Mouse (Mus musculus) naive thymus-derived CD4-positive, alpha-beta T cell, adult 2 months (primary cell): ENCODE results near the gene Cd24a.

ENCODE experiments used
- DNase-seq: peaks from one replicate; pipeline ENCODE4 v3.0.0-alpha.2; 2011; ENCODE audit warnings: low read depth

Cd24a gene

DNA sequence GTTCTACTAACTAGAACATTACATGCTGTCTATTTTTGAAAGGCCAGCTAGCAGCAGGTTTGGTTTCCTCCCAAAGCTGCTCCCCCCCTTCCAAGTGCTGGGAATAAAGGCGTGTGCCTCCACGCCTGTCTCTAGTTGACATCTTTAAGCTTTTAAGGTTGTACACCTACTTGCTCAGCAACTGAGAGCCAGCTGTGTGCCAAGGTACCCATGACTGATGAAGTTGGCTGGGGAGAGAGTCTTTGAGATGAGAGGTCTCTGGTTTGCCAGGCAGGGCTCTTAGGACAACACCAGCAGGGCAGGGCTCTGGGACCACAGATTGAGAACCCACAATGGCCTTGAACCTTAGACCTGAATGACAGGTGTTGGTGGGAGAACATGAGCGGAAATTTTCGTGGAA lies 6.5 kb downstream of the Cd24a start:
- DNase-seq: no peak

DNA sequence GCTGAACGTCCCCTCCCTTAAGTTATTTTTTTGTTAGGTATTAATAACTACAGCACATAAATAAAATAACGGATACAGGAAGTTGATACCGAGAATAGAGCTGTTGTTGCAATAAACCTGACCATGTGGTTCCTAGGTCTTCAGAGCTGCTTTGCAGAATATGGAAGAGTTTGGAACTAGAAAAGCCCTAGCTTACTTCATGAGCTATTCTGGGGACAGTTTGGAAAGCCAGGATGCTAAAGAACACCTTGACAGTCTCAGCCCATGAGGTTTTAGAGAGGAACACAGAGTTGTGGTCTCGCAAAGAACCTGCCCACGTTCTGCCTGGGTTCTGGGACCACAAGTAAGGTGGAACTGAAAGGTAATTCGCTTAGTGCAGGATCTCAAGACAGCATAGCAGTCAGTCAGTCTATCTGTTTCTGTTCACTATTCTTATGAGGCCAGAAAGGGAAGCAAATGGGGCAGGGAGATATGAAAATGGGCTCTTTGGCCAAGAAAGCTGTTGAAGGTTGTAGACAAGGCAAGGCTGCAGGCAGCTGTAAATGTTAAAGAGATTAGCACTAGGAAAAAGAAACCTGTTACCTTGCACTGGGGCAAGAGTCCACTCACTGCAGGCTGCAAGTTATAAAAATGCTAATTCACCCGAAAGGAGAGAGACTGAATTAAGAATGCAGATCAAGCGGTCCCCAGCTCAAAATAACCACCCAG lies 10.5 kb downstream of the Cd24a start:
- DNase-seq: no peak

DNA sequence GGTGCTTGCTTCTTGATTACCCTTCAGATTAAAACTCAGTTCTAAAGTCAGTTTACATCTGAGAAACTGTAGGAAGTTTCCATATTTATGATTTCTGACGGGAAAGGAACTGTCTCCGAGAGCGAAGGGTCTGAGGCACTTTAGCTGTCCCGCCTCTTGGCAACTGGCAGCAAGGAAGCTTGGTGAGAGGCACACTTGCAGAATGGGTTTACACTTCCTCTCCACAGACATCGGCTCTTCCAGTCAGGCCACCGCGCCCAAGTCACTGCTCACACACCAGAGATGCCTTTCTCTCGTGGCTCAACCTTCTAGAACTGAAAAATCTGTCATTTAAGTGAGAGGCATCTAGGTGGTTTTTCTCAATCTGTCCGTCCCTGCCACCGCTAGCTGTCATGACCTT lies 13.4 kb downstream of the Cd24a start:
- no peak for DNase-seq

DNA sequence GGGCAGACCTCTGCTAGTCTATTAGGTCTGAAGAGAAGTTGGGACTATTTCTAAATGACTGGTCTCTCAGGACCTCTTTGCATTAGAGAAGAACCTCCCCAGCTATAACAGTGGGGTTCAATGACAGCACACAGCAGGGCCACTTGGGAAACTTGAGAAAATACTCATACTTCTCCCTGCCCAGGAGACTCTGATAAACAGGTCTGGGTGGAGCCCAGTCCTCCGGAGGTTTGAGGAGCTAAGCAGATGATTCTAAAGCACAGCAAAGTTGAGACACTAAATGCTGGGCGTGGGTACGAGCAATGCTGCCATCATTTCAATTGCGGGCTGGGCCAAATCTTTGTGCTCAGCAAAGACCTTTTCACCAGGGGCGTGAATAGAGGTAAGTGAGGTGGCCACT lies 15.1 kb downstream of the Cd24a start:
- DNase-seq: no peak

DNA sequence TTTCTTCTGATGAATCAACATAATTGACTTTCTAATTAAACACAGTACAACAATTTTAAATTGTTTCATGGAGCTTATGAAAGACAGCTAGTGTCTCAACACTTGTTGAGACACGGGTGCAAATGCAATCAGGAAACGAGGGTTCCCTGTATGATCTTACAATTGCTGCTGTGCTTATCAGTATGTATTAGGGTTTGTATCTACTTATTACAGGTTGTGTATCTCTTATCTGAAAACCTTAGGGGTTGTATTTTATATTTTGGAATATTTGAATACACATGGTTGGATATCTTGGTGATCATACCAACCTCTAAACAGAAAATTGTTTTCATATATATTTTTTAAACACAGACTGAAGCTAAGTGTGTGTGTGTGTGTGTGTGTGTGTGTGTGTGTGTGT lies 16.1 kb downstream of the Cd24a start:
- DNase-seq: no peak

DNA sequence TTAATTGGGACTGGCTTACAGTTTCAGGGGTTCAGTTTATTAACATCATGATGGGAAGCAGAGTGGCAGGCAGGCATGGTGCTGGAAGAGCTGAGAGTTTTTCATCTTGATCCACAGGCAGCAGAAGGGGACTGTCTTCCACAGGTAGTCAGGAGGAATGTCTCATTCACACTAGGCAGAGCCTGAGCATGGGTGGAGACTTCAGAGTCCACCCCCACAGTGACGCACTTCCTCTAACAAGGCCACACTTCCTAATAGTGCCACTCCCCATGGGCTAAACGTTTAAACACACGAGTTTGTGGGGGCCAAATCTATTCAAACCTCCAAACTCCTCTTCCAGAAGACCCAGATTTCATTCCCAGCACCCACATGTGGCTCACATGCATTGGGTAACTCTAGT lies 16.8 kb downstream of the Cd24a start:
- DNase-seq: no peak

DNA sequence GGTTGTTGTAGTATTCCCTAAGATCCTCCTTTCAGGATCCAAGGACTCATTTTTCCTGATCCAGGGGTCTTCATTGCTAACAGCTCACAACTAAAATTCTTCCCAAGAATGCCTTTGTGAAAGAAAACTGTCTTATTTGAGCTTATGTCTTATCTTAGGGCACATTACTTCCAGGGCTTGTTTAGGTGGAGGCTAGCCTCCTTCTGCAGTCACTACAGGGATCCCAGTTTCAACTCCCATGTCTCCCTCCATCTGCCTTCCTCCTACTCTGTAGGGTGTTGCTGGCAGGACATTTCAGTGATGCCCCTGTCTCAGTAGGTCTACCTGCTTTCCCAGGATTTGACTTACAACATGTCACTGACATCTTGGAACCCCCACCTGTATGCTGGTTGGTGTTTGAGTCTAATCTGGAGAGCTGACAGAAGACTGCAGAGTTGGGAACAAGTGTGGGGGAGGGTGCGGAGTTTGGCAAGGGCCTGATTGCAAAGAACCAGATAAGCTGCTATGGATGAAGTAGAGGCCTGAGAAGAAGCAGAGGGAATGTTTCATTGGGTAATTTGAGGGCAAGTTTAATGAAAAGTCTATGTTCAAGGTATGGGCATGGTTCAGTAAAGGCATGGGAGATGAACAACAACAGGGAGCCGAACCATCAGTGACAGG lies 20.1 kb downstream of the Cd24a start:
- DNase-seq: no peak

DNA sequence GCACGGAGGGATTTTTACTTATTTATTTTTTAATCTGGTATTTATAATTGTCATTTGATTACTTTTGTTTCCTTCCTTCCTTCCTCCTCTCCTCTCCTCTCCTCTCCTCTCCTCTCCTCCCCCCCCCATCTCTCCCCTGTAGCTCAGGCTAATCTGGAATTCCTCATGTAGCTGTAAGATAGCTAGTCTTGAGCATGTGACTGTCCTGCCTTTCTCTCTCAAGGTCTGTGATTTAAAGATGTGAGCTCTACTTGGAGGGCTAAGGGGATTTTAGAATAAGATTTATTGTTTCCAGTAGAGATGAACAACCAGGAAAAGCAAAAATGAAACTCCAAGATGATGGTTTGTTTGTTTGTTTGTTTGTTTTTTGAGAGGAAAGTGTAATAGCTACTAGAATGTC lies 23.0 kb downstream of the Cd24a start:
- no peak for DNase-seq

DNA sequence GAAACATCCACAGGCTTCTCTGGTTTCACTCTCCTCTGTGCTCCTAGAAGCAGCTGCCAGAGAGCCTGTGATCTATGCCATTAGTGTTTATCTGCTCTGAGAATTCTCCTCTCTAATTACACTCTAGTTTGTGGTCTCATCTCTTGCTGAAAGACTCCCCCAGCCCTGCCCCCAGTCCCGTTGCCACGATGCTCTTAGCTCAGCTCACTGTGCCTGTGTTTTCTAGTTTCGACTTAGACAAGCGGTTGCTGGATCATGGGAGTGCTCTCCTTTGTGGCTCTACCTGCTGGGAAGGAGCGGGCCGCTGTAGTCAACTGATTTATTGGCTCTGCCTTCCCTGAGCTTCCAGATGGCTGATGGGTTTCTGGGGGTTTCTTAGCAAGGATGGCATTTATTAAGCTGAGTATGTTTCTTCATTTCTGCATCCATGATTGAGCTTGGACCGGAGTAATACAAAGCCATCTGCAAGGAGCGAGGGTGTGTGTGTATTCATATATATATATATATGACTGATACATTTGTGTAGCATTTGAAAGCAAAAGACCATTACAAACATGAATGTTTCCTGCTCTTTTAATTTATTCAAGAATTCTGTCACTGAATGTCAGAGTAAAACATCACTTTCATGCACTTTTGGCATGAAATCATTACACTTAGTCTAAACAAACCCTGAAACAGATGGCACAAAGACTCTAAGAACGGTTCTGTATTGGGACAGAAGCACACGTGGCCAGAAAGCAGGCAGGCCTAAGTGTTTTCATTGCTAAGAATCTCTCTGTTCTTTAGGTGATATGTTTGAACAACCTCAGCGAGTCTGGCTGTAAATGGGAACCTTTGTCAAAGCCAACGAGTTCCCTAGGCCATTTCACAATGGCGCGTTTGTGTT lies 23.7 kb downstream of the Cd24a start:
- DNase-seq: no peak

DNA sequence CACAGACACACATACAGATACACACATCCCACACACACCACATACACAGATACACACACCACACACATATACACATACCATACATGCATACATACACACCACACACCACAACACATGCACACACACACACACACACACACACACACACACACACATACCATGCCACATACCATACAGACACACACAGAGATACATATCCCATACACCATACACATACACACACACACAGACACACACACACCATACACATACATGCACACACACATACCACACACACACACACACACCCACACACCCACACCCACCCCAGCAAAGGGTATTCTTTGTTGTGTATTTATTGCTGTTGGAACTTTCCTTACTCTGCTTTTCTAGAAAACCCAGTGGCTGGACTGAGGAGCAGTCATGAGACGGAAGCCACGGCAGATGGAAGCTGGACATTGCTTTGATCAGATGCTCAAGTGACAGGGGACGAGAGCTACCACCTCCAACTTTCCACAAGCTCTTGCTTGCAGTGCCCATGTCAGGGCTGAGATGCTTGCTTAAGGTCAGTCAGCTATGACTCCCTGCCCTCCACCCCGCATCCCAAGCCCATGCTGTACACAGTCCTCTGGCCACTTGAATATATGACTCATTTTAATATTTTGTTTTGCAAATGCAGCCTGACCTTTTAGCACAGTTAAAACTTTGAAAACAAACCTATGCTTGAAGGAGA lies 26.0 kb downstream of the Cd24a start:
- DNase-seq: no peak

DNA sequence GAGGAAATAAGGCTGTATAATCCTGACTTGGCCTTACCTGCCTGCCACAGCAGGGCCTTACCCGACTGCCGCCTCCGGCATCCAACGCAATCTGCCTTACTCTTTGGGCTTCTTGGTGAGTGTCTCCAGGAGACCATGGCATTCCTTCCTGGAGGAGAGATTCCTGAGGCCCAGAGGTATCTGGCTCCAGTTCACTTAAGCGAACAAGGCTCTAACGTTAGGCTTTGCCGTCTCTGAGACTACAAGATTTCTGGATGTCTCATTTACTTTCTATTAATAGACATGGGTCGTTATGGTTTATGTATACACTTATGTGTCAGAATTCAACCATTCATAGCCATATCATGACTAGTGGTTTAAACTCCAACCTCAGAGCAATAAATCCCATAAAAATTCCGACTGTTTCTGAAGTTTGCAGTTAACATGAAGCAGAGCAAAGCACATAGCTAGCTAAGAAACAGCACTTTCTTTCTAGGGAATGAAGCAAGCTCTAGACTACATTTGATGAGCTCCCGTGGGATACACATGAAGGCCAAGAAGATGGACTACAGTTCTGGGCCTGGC lies 26.7 kb downstream of the Cd24a start:
- no peak for DNase-seq

DNA sequence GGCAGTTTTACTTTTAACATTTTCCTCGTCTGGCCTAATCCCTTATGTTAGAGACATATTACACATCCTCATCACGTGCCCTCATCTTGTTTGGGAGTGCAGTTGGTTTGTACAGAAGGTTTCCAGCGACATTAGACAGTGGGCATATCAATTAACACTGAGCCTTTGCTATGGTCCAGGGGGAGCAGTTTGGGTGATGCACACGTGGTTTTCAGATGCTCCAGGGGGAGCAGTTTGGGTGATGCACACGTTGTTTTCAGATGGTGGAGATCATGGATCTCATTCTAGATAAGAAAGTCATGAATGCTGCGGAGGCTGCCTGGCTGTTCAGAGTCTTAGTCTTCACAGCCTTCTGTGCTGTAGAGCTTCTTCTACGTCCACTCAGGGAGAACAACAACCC lies 27.8 kb downstream of the Cd24a start:
- DNase-seq: no peak

DNA sequence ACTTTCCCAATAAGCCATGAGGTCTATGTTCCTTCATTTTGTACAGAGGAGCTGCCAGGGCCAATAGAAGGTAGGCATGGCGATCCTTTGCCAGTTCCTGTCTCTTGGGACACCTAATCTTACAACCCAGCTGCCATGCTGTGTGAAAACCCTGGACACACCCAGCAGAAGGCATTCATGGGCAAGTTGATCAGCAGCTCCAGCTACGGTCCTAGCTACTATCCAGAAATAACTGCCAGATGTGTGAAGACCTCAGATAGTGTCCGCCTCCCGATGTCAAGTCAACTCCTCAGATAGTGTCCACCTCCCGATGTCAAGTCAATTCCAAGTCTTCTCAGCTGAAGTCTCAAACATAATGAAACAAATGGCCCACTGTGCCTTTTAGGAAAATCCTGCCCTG lies 31.4 kb downstream of the Cd24a start:
- DNase-seq: no peak

DNA sequence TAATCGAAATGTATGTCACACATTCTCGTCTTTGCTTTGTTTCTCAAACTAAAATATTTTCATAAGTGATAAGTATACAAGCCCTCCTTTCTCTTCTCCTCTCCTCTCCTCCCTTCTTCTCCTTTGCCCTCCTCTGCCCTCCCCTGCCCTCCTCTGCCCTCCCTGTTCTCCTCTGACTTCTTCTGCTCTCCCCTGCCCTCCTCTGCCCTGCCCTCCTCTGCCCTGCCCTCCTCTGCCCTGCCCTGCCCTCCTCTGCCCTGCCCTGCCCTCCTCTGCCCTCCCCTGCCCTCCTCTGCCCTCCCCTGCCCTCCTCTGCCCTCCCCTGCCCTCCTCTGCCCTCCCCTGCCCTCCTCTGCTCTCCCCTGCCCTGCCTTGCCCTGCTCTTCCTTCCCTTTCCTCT lies 31.9 kb downstream of the Cd24a start:
- DNase-seq: no peak

DNA sequence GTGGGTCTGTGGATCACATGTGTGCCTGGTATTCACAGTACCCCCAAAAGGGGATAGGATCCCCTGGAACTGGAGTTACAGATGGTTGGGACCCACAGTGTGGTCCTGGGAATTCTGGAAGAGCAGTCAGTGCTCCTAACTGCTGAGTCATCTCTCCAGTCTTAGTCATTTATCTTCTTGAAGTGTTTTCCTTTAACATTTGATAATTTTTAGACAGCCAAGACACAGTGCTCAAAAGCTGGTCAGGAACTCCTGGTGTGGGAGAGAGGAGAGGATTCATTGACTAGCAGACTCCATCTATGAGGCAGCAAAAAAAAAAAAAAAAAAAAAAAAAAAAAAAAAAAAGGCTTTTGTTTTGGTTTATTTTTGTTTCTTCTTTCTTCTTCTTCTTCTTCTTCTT lies 33.0 kb downstream of the Cd24a start:
- DNase-seq: no peak

DNA sequence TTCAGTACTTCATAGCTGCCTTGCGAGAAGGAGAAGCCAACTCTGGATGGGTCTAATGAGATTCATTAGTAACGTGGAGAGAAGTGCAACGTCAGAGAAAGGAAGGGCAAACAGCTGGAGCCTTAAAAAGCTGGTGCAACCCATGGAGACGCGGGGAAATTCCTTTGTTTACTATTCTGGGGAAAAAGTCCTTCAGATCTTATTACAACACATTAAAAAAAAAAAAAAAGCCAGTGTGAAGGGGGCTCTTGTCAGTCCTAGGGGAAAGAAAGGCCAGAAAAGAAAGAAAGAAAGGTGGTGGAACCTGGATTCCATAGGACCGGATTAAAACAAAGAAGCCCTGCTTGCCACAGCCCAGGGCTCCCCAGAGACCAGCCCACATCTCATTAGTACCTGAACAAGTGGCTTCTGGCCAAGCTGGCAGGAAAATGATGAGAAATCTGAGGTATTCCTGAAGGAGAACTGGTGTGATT lies 41.0 kb downstream of the Cd24a start:
- no peak for DNase-seq

DNA sequence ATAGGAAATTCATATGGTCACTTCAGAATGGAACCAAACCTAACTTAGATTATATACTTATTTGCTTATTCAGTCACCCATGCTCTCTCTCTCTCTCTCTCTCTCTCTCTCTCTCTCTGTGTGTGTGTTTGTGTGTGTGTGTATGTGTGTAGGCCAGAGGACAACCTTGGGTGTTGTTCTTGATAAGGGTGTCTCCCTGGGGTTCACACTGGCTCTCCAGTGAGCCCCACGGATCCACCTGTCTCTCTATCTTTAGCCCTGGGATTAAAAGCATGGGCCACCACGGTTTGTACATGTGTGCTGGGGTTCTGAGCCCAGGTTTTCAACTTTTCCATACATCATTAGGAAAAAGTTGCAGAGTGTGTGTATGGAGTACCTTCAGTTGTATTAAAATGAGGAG lies 41.9 kb downstream of the Cd24a start:
- DNase-seq: no peak

DNA sequence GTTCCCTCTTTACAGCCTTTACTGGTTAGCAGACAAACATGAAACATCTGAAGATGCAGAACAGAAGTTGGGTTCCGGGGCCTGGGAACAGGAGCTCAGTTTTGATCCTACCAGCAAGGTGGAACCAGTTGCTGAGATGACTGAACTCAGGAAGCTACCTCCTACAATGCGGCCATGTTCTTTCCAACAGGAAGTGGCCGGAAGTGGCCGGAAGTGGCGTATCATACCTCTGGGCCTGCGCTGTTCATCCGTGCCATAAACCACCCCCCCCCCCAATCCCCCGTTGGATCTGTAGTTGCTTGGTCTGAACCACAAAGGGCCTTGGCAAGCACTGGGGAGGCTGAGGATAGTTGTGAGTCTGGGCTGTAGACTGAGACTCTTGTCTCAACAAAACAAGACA lies 45.4 kb downstream of the Cd24a start:
- no peak for DNase-seq

DNA sequence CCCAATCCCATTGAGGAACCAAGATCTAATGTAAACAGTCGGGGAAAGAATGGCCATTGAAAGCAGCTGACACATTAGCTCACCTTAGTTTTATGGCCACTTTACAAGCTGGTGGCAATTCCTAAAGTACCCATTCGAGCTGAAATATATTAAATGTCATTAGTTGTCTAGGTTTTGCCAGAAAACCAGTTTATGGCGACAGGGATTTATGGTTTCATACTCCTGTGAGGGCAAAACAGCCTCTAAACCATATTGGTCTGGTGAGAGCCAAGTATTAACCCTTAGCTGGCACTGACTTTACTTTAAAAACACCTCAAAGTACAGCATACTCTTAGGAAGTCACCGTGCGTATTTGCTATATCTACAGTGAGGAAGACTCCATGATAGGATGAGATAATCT lies 46.3 kb downstream of the Cd24a start:
- DNase-seq: no peak

DNA sequence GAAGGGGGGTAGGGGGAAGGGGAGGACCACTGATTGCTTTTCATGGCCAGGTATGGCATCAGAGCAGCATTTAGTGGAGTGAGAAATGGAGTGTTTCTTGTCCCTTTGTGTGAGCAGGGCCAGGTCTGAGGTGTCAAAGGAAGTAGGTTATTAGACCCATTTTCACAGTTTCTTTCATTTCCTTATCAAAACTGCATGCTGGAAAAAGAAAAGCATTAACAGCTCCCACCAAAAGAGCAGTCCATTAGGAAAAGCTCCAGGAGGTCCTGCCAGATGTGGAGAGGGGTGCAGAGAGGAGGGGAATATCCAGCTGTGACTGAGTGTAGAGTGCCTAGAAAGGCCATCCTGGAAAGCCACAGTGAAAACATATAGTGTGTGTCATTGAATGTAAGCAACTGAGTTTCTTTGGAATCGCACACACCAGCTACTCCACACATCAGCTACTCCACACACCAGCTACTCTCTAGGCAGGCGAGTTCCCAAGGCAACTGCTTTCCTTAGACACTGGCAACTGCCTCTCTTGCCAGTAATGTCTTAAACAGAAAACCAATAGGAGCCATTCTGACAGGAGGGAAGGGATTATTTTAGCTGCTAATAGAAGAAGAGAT lies 46.8 kb downstream of the Cd24a start:
- DNase-seq: no peak

DNA sequence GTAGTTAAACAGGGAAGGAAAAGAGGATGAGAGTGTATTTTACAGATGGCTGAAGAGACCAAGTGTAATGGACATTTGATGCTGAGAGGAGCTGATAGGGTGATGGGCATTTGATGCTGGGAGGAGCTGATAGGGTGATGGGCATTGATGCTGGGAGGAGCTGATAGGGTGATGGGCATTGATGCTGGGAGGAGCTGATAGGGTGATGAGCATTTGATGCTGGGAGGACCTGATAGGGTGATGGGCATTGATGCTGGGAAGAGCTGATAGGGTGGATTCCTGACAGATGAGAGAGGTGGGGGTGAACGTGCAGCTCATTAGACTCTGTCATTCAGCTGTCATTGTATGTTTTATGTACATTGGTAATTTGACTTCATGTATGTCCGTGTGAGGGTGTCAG lies 47.5 kb downstream of the Cd24a start:
- no peak for DNase-seq

DNA sequence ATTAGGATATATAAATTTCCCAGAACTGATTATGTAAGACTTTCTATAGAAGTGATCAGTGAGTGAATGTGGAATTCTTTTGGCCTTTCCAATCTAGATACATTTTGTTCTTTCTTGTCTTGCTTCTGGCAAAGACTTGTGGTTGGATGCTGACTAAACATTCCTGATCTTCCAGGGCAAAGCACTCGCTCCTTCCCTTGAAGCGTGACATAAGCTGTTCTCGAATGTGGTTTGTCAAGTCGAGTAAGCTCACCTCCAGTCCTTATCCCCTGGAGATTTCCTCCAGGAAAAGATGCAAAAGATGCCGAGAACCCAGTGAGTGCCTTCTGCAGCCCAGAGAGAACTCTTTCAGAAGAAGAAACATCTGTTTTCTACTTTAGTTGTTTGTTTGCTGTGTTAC lies 51.1 kb downstream of the Cd24a start:
- no peak for DNase-seq
